Mouse (Mus musculus) limb, embryonic 12.5 days (tissue): ENCODE data around the gene 1700029I15Rik. TPM values are rescaled to one million over a fixed set of nuclear protein-coding genes. Genes with fewer than 3 reads are reported as not detected.
A peak's percentile ranks its signal among the peaks of the same experiment; 100 is the strongest.

Experiments
- ATAC-seq: fragments of 200-750 bp; cut with Nextera tagmentation; 2 replicates; pipeline ENCODE4 v1.8.0; 2017; ENCODE audit warnings: low read depth, moderate TSS enrichment; ENCODE audit not compliant: insufficient number of reproducible peaks, insufficient read depth, low FRiP score, low TSS enrichment
- H3K27ac ChIP-seq: fragments of 300-500 bp; sonication (generic); 2 replicates; pipeline ENCODE4 v1.5.1; 2016; ENCODE audit warnings: mild to moderate bottlenecking, moderate library complexity
- H3K27me3 ChIP-seq: fragments of 300-500 bp; sonication (generic); 2 replicates; pipeline ENCODE4 v1.6.1; 2016; ENCODE audit warnings: mild to moderate bottlenecking, moderate library complexity
- H3K36me3 ChIP-seq: fragments of 300-500 bp; sonication (generic); 2 replicates; pipeline ENCODE4 v1.6.1; 2016; ENCODE audit warnings: mild to moderate bottlenecking, moderate library complexity
- H3K4me1 ChIP-seq: fragments of 300-500 bp; sonication (generic); replicated peaks from 2 replicates; pipeline ENCODE4 v1.6.1; 2016
- H3K4me2 ChIP-seq: fragments of 300-500 bp; sonication (generic); 2 replicates; pipeline ENCODE4 v1.6.1; 2016; ENCODE audit warnings: mild to moderate bottlenecking, moderate library complexity
- H3K4me3 ChIP-seq: fragments of 300-500 bp; sonication (generic); replicated peaks from 2 replicates; pipeline ENCODE4 v1.5.1; 2016; ENCODE audit warnings: mild to moderate bottlenecking
- H3K9ac ChIP-seq: fragments of 300-500 bp; sonication (generic); replicated peaks from 2 replicates; pipeline ENCODE4 v1.6.1; 2016; ENCODE audit warnings: mild to moderate bottlenecking, moderate library complexity
- H3K9me3 ChIP-seq: fragments of 300-500 bp; sonication (generic); 2 replicates; pipeline ENCODE4 v1.6.1; 2016; ENCODE audit warnings: mild to moderate bottlenecking, moderate library complexity
- WGBS: fragments of 180-500 bp; shearing (Covaris S2); methylation state at CpG from one replicate; pipeline ENCODE4 v1.1.7; 2016; 5-methylcytosine and 5-hydroxymethylcytosine counted together
- polyA plus RNA-seq: library from polyadenylated mRNA; unstranded; fragments of >200 nt; fragmentation: Nextera tagmentation; extraction: Ambion mirVana; gene quantifications from 2 replicates; pipeline ENCODE4 v1.2.1, GENCODE M21; 2016

The 1700029I15Rik gene
- polyA plus RNA-seq, 1 experiment from 2014 or later = 3.0 TPM

DNA sequence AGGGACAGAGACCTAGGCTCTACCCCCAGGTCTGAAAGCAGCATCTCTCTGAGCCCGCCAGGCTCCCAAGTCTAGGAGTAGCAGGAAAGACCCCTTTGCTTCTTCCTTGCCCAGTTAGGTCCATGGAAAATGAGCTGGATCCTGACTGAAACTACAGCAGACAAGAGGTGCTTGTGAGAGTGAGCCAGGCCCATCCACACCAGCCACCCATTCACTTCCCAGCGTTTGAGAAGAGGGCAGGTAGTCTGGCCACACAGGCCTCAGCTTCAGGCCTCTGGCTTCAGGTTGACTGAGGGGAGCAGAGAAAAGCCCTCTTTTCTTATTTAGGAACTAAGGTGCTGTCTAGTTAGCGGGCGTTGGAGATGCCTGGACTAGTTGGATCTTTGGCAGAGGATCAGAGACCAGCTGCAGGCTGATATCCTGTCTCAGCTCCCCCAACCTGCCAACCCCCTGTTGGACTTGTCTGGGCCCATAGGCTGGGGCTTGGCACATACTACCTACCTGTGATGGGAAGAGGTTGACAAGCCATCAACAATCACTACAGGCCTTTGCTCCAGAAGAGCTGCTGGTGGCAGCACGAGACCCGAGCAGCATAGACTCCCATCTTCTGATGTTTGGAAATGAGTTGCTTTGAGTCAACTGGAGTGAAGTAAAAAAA is 19.6 kb upstream of the 1700029I15Rik start:
- H3K4me1 ChIP-seq = peaks cover 7% of the 10 kb centered on the region; the same call in 1 of the 2 replicates
- no peak overlapping the region for H3K27ac ChIP-seq
- H3K36me3 ChIP-seq = peaks cover 75% of the 10 kb centered on the region
- no peak for ATAC-seq
- no peaks in the 10 kb centered on the region for H3K27me3 ChIP-seq
- H3K9me3 ChIP-seq = no peaks in the 10 kb centered on the region
- 91% methylated on average over 6 of the region's 6 CpGs for WGBS
- H3K4me2 ChIP-seq = no peak overlapping the region
- H3K4me3 ChIP-seq = no peak overlapping the region
- no peak overlapping the region for H3K9ac ChIP-seq

GRCm38 (mm10) chr2:92364086-92364485 is 18.3 kb upstream of the 1700029I15Rik start:
- Histone ChIP-seq H3K36me3 (peaks cover 61% of the 10 kb centered on the region), H3K27ac (no peak overlapping the region)

GRCm38 (mm10) chr2:92365568-92365967 is 16.8 kb upstream of the 1700029I15Rik start:
- peaks cover 46% of the 10 kb centered on the region for H3K36me3 ChIP-seq
- H3K9ac ChIP-seq = no peak overlapping the region
- H3K9me3 ChIP-seq = no peaks in the 10 kb centered on the region
- no peak overlapping the region for H3K4me3 ChIP-seq
- H3K4me1 ChIP-seq = peaks cover 24% of the 10 kb centered on the region
- 91% methylated on average over 10 of the region's 10 CpGs for WGBS
- no peak overlapping the region for H3K4me2 ChIP-seq
- no peak overlapping the region for H3K27ac ChIP-seq
- H3K27me3 ChIP-seq = peaks cover 20% of the 10 kb centered on the region
- ATAC-seq = no peak

More at GRCm38 (mm10) chr2:92364086-92364485, 18.3 kb upstream of the 1700029I15Rik start:
- Histone ChIP-seq H3K27me3 (peaks cover 6% of the 10 kb centered on the region), H3K4me1 (peaks cover 9% of the 10 kb centered on the region; the same call in 1 of the 2 replicates), H3K9ac (no peak overlapping the region), H3K4me3 (no peak overlapping the region), H3K9me3 (no peaks in the 10 kb centered on the region), H3K4me2 (no peak overlapping the region)
- 94% methylated on average over 4 of the region's 4 CpGs for WGBS
- ATAC-seq = no peak

- H3K27me3 ChIP-seq = peaks cover 40% of the 10 kb centered on the region
- H3K4me1 ChIP-seq = peaks cover 44% of the 10 kb centered on the region
- no peak overlapping the region for H3K4me3 ChIP-seq
- H3K4me2 ChIP-seq = no peak overlapping the region
- no peak overlapping the region for H3K27ac ChIP-seq
- no peak overlapping the region for H3K9ac ChIP-seq
- ATAC-seq = no peak
- peaks cover 31% of the 10 kb centered on the region for H3K36me3 ChIP-seq
- no peaks in the 10 kb centered on the region for H3K9me3 ChIP-seq
- WGBS = 22% methylated on average over 20 of the region's 20 CpGs
Observed at GRCm38 (mm10) chr2:92367383-92368029, 14.8 kb upstream of the 1700029I15Rik start.

GRCm38 (mm10) chr2:92370375-92370774 is 12.0 kb upstream of the 1700029I15Rik start:
- H3K9me3 ChIP-seq = no peaks in the 10 kb centered on the region
- H3K4me1 ChIP-seq = peaks cover 53% of the 10 kb centered on the region
- WGBS = 11% methylated on average over 19 of the region's 19 CpGs
- H3K9ac ChIP-seq = peak overlapping the region; percentile 66
- peak overlapping the region; percentile 93 for H3K4me2 ChIP-seq
- ATAC-seq = no peak
- H3K4me3 ChIP-seq = peak overlapping the region; percentile 56
- H3K27me3 ChIP-seq = peaks cover 44% of the 10 kb centered on the region
- H3K36me3 ChIP-seq = peaks cover 7% of the 10 kb centered on the region
- no peak overlapping the region for H3K27ac ChIP-seq

- WGBS = 3% methylated on average over 45 of the region's 45 CpGs
- peak overlapping the region; percentile 37; the same call in 1 of the 2 replicates for H3K27ac ChIP-seq
- peak; percentile 33 for ATAC-seq
Observed at GRCm38 (mm10) chr2:92370821-92371805, 11.2 kb upstream of the 1700029I15Rik start.

GRCm38 (mm10) chr2:92371971-92372690 is 10.2 kb upstream of the 1700029I15Rik start:
- no peak for ATAC-seq
- H3K27ac ChIP-seq = peak overlapping the region; percentile 37; the same call in 1 of the 2 replicates
- WGBS = 29% methylated on average over 10 of the region's 10 CpGs
- H3K9ac ChIP-seq = no peak overlapping the region
- H3K27me3 ChIP-seq = peaks cover 44% of the 10 kb centered on the region
- no peaks in the 10 kb centered on the region for H3K9me3 ChIP-seq
- no peak overlapping the region for H3K4me3 ChIP-seq
- H3K4me2 ChIP-seq = peak overlapping the region; percentile 93
- peaks cover 62% of the 10 kb centered on the region for H3K4me1 ChIP-seq
- H3K36me3 ChIP-seq = peaks cover 2% of the 10 kb centered on the region; the same call in 1 of the 2 replicates

More at GRCm38 (mm10) chr2:92370821-92371805, 11.2 kb upstream of the 1700029I15Rik start:
- Histone ChIP-seq H3K4me1 (peaks cover 59% of the 10 kb centered on the region), H3K4me2 (peak overlapping the region; percentile 93), H3K36me3 (peaks cover 1% of the 10 kb centered on the region), H3K27me3 (peaks cover 44% of the 10 kb centered on the region), H3K4me3 (peak overlapping the region; percentile 56), H3K9me3 (no peaks in the 10 kb centered on the region), H3K9ac (peak overlapping the region; percentile 66)

- no peak overlapping the region for H3K9ac ChIP-seq
- H3K9me3 ChIP-seq = no peaks in the 10 kb centered on the region
- no peak overlapping the region for H3K4me3 ChIP-seq
- H3K27ac ChIP-seq = peak overlapping the region; percentile 37; the same call in 1 of the 2 replicates
- no peak overlapping the region for H3K4me2 ChIP-seq
- ATAC-seq = no peak
- H3K27me3 ChIP-seq = peaks cover 44% of the 10 kb centered on the region
- peaks cover 9% of the 10 kb centered on the region; the same call in 1 of the 2 replicates for H3K36me3 ChIP-seq
- WGBS = 43% methylated on average over 9 of the region's 9 CpGs
- H3K4me1 ChIP-seq = peaks cover 54% of the 10 kb centered on the region
Observed at GRCm38 (mm10) chr2:92372767-92373436, 9.4 kb upstream of the 1700029I15Rik start.

- Histone ChIP-seq H3K27ac (0 out of 2 replicates have a peak overlapping the region, but pooled peaks have one; percentile 41), H3K4me1 (peaks cover 54% of the 10 kb centered on the region), H3K9me3 (no peaks in the 10 kb centered on the region), H3K4me3 (no peak overlapping the region), H3K27me3 (peaks cover 44% of the 10 kb centered on the region), H3K9ac (0 out of 2 replicates have a peak overlapping the region, but pooled peaks have one; percentile 4), H3K36me3 (peaks cover 15% of the 10 kb centered on the region; the same call in 1 of the 2 replicates), H3K4me2 (no peak overlapping the region)
- WGBS = 81% methylated on average over 11 of the region's 11 CpGs
- ATAC-seq = no peak
Observed at GRCm38 (mm10) chr2:92373437-92373813, 8.9 kb upstream of the 1700029I15Rik start.

DNA sequence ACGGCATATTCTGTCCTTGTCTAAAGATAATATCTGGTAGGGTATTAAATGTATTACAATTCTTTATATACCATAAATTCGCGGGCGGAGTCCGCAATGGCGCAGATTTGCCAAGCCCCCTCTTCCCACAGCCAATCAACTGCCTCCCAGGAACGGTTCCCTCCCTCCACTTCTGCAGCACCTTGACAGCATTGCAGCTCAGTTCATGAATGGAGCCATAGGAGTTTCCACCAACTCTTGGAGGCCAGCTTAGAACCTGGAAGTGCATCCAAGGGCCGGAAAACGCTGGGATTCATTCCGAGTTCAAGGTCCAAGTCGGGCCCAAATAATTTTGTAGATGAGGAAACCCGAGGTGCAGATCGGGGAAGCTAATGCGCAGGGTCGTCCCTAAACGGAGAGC is 7.8 kb upstream of the 1700029I15Rik start, which contains the start of the genes Pex16 and Large2:
Gene Pex16 (plus strand): TSS at position 163 of the 400 bp plus-strand sequence.
Gene Large2 (minus strand): TSS at position 356 of the 400 bp plus-strand sequence.
- H3K9me3 ChIP-seq = no peaks in the 10 kb centered on the region
- 2% methylated on average over 16 of the region's 16 CpGs for WGBS
- peak within 1 kb of the TSS; percentile 76 for H3K4me3 ChIP-seq
- peaks cover 25% of the 10 kb centered on the region for H3K36me3 ChIP-seq
- H3K9ac ChIP-seq = peak within 1 kb of the TSS; percentile 57
- peak within 1 kb of the TSS; percentile 94 for H3K4me2 ChIP-seq
- ATAC-seq = no peak
- H3K27ac ChIP-seq = peak within 1 kb of the TSS; percentile 87
- peaks cover 34% of the 10 kb centered on the region for H3K27me3 ChIP-seq
- H3K4me1 ChIP-seq = peaks cover 50% of the 10 kb centered on the region
